Mouse (Mus musculus): ENCODE results near the gene Rangrf.
"Not testable (repeated sequence)": the region's sequence is repeated elsewhere in the genome, so short reads cannot be mapped to it uniquely, and the experiment has no call there.

Rangrf gene

GRCm38 (mm10) chr11:68975085-68975484 is at the start of gene Rangrf:
Gene Rangrf, minus strand, starts transcription at chr11:68975185.
- no peak for DNase-seq

GRCm38 (mm10) chr11:69020691-69021090 is 45.7 kb upstream of the Rangrf start:
- DNase-seq: no peak

- no peak for DNase-seq
These were observed 41.8 kb upstream of the Rangrf start for GRCm38 (mm10) chr11:69016755-69017154.

GRCm38 (mm10) chr11:69015644-69016441 is 40.9 kb upstream of the Rangrf start, which contains the start of gene Ctc1:
Gene Ctc1, plus strand, starts transcription at chr11:69015911.
- DNase-seq: peak; percentile 85

- peak; percentile 80 for DNase-seq
These were observed 37.2 kb upstream of the Rangrf start for GRCm38 (mm10) chr11:69012071-69012601.

GRCm38 (mm10) chr11:69011445-69011844 is 36.5 kb upstream of the Rangrf start:
- not testable (repeated sequence) for DNase-seq

GRCm38 (mm10) chr11:69010400-69011323 is 35.7 kb upstream of the Rangrf start:
- DNase-seq: no peak

GRCm38 (mm10) chr11:69009508-69009907 is 34.5 kb upstream of the Rangrf start:
- DNase-seq: no peak

GRCm38 (mm10) chr11:69008182-69009121 is 33.5 kb upstream of the Rangrf start, which contains the start of gene Pfas:
Gene Pfas, minus strand, starts transcription at chr11:69008460.
- DNase-seq: peak; percentile 90

- not testable (repeated sequence) for DNase-seq
These were observed 31.6 kb upstream of the Rangrf start for GRCm38 (mm10) chr11:69006575-69006974.

- no peak for DNase-seq
These were observed 30.2 kb upstream of the Rangrf start for GRCm38 (mm10) chr11:69005193-69005592.

GRCm38 (mm10) chr11:69003592-69003991 is 28.6 kb upstream of the Rangrf start:
- no peak for DNase-seq

GRCm38 (mm10) chr11:69002782-69003181 is 27.8 kb upstream of the Rangrf start:
- not testable (repeated sequence) for DNase-seq

- DNase-seq: no peak
These were observed 22.1 kb upstream of the Rangrf start for GRCm38 (mm10) chr11:68997080-68997479.

- DNase-seq: no peak
These were observed 19.4 kb upstream of the Rangrf start for GRCm38 (mm10) chr11:68994377-68994776.

GRCm38 (mm10) chr11:68993122-68993521 is 18.1 kb upstream of the Rangrf start:
- DNase-seq: peak; percentile 62

GRCm38 (mm10) chr11:68988341-68988740 is 13.4 kb upstream of the Rangrf start:
- DNase-seq: peak; percentile 77

GRCm38 (mm10) chr11:68987365-68987882 is 12.4 kb upstream of the Rangrf start:
- no peak for DNase-seq

- peak; percentile 66 for DNase-seq
These were observed 7.8 kb upstream of the Rangrf start for GRCm38 (mm10) chr11:68982639-68983369.

GRCm38 (mm10) chr11:68980919-68981318 is 5.9 kb upstream of the Rangrf start:
- no peak for DNase-seq

- DNase-seq: no peak
These were observed 4.3 kb upstream of the Rangrf start for GRCm38 (mm10) chr11:68979320-68979733.
